Mouse (Mus musculus) megakaryocyte progenitor cell, adult 5-6 weeks (primary cell): Measurements from ENCODE around the gene Gng12. TPM values are rescaled to one million over a fixed set of nuclear protein-coding genes. Genes with fewer than 3 reads are reported as not detected.
"Not testable (repeated sequence)": the region's sequence is repeated elsewhere in the genome, so short reads cannot be mapped to it uniquely, and the experiment has no call there.

ENCODE experiments used
- ATAC-seq: replicated peaks from 2 replicates; pipeline ENCODE4 v1.8.0; 2016; ENCODE audit warnings: mild to moderate bottlenecking, moderate TSS enrichment, inconsistent platforms; ENCODE audit not compliant: poor library complexity
- total RNA-seq, 2 experiments: library from RNA; stranded (forward) in 1 of 2; stranded (reverse) in 1 of 2; fragments of 157-497, 149-512 nt in 1 of 2; fragments of 200-1000 nt in 1 of 2; gene quantifications; 2 replicates each; pipeline versions ENCODE4 v1.2.3 to v1.2.4; 2015 to 2017

The Gng12 gene
- total RNA-seq, 2 experiments from 2014 or later, result 115 to 190 TPM

- not testable (repeated sequence) for ATAC-seq
Observed at GRCm38 (mm10) chr6:67019001-67019400, 122.8 kb downstream of the Gng12 start.

GRCm38 (mm10) chr6:67021308-67021707 lies 125.1 kb downstream of the Gng12 start:
- ATAC-seq, result no peak

- no peak for ATAC-seq
Observed at GRCm38 (mm10) chr6:67023729-67024128, 127.5 kb downstream of the Gng12 start.

- no peak for ATAC-seq
Observed at GRCm38 (mm10) chr6:67026661-67027060, 130.5 kb downstream of the Gng12 start.

GRCm38 (mm10) chr6:67027438-67028142 lies 131.4 kb downstream of the Gng12 start:
- ATAC-seq, result peak; percentile 75

- ATAC-seq, result 0 out of 2 replicates have a peak, but pooled peaks have one; percentile 19
Observed at GRCm38 (mm10) chr6:67029312-67029950, 133.2 kb downstream of the Gng12 start.

GRCm38 (mm10) chr6:67029987-67030386 lies 133.8 kb downstream of the Gng12 start:
- no peak for ATAC-seq

GRCm38 (mm10) chr6:67030416-67030815 lies 134.2 kb downstream of the Gng12 start:
- ATAC-seq, result no peak

- ATAC-seq, result no peak
Observed at GRCm38 (mm10) chr6:67030846-67031245, 134.6 kb downstream of the Gng12 start.

GRCm38 (mm10) chr6:67032551-67032950 lies 136.4 kb downstream of the Gng12 start:
- not testable (repeated sequence) for ATAC-seq

- not testable (repeated sequence) for ATAC-seq
Observed at GRCm38 (mm10) chr6:67032972-67033371, 136.8 kb downstream of the Gng12 start.

GRCm38 (mm10) chr6:67033604-67034003 lies 137.4 kb downstream of the Gng12 start:
- no peak for ATAC-seq

- peak; percentile 47 for ATAC-seq
Observed at GRCm38 (mm10) chr6:67034331-67035130, 138.3 kb downstream of the Gng12 start.

GRCm38 (mm10) chr6:67035388-67036299 lies 139.4 kb downstream of the Gng12 start:
- peak; percentile 38 for ATAC-seq

- ATAC-seq, result peak; percentile 58
Observed at GRCm38 (mm10) chr6:67036356-67036811, 140.2 kb downstream of the Gng12 start.

- peak; percentile 72 for ATAC-seq
Observed at GRCm38 (mm10) chr6:67036837-67037628, 140.8 kb downstream of the Gng12 start, which contains the start of gene Gadd45a. Gene Gadd45a, minus strand, starts transcription at chr6:67037457.

- ATAC-seq, result no peak
Observed at GRCm38 (mm10) chr6:67038964-67039363, 142.8 kb downstream of the Gng12 start.

- ATAC-seq, result no peak
Observed at GRCm38 (mm10) chr6:67040904-67041410, 144.8 kb downstream of the Gng12 start.

- no peak for ATAC-seq
Observed at GRCm38 (mm10) chr6:67045424-67045823, 149.2 kb downstream of the Gng12 start.
